Mouse (Mus musculus): Measurements from ENCODE around the gene Sec61b.

DNA sequence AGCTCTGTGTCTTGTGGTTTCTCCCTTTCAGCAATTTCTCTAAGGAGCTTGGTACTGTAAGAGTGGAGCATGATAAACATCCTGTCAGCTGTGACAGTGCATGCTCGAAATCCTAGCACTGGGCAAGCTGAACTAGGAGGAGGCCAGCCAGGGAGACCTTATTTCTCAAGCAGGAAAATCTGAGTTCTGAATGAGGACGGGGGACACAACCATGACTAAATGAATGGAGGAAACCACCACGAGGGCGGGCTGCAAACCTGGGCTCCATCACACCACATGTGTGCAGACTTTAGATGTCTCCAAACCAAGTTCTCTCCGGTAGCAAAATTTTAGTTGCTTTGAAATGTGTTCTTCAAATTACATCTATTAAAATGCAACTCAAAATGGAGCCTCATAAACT lies 25.3 kb upstream of the Sec61b start:
- TF ChIP-seq CTCF (IDR thresholded peaks at IDR 0.05 in 2 of 3, conservative IDR thresholded peaks at IDR 0.05 in 1 of 3; ENCODE audit: control insufficient read depth in 1 of 3, insufficient read depth in 1 of 3, low read depth in 2 of 3, low read length in 3 of 3, poor library complexity in 1 of 3, severe bottlenecking in 1 of 3), result no peak
- TF ChIP-seq GATA1 (IDR thresholded peaks at IDR 0.05; ENCODE audit: low read depth, low read length), result no peak
- TF ChIP-seq EP300 (IDR thresholded peaks at IDR 0.05; ENCODE audit: low read depth in 1 of 2, low read length in 2 of 2), result no peak
- no peak for TF ChIP-seq MAZ (IDR thresholded peaks at IDR 0.05; ENCODE audit: low read depth, low read length)
- TF ChIP-seq ZC3H11A (IDR thresholded peaks at IDR 0.05; ENCODE audit: low read depth, low read length), result no peak
- TF ChIP-seq POLR2AphosphoS5 (IDR thresholded peaks at IDR 0.05; ENCODE audit: borderline replicate concordance, low read depth, low read length), result no peak
- no peak for TF ChIP-seq MAX (IDR thresholded peaks at IDR 0.05; ENCODE audit: low read length)
- TF ChIP-seq POLR2A (IDR thresholded peaks at IDR 0.05; ENCODE audit: control insufficient read depth in 1 of 2, insufficient read depth in 1 of 2, low read depth in 1 of 2, low read length in 2 of 2, poor library complexity in 1 of 2), result no peak

Data from MEL (cell line).